Mouse (Mus musculus) neural tube, embryonic 15.5 days (tissue): ENCODE results near the gene Cox16. TPM values are rescaled to one million over a fixed set of nuclear protein-coding genes. Genes with fewer than 3 reads are reported as not detected.
"Not testable (repeated sequence)": the region's sequence is repeated elsewhere in the genome, so short reads cannot be mapped to it uniquely, and the experiment has no call there.

Experiments used
- ATAC-seq: fragments of 200-750 bp; cut with Nextera tagmentation; 2 replicates; pipeline ENCODE4 v1.8.0; 2017; ENCODE audit warnings: mild to moderate bottlenecking, moderate TSS enrichment, moderate library complexity; ENCODE audit not compliant: low FRiP score
- H3K27ac ChIP-seq: fragments of 300-500 bp; sonication (generic); replicated peaks from 2 replicates; pipeline ENCODE4 v1.5.1; 2015; ENCODE audit warnings: mild to moderate bottlenecking, inconsistent platforms
- H3K27me3 ChIP-seq: fragments of 300-500 bp; sonication (generic); replicated peaks from 2 replicates; pipeline ENCODE4 v1.6.1; 2015; ENCODE audit warnings: inconsistent platforms
- H3K36me3 ChIP-seq: fragments of 300-500 bp; sonication (generic); 2 replicates; pipeline ENCODE4 v1.6.1; 2015; ENCODE audit warnings: inconsistent platforms
- H3K4me1 ChIP-seq: fragments of 300-500 bp; sonication (generic); 2 replicates; pipeline ENCODE4 v1.6.1; 2015; ENCODE audit warnings: inconsistent platforms
- H3K4me2 ChIP-seq: fragments of 300-500 bp; sonication (generic); 2 replicates; pipeline ENCODE4 v1.6.1; 2015; ENCODE audit warnings: inconsistent platforms, mild to moderate bottlenecking, moderate library complexity
- H3K4me3 ChIP-seq: fragments of 300-500 bp; sonication (generic); replicated peaks from 2 replicates; pipeline ENCODE4 v1.5.1; 2015; ENCODE audit warnings: mild to moderate bottlenecking, inconsistent platforms
- H3K9ac ChIP-seq: fragments of 300-500 bp; sonication (generic); replicated peaks from 2 replicates; pipeline ENCODE4 v1.6.1; 2015; ENCODE audit warnings: mild to moderate bottlenecking, inconsistent platforms
- H3K9me3 ChIP-seq: fragments of 300-500 bp; sonication (generic); replicated peaks from 2 replicates; pipeline ENCODE4 v1.6.1; 2016; ENCODE audit warnings: inconsistent platforms
- WGBS: fragments of 180-500 bp; shearing (Covaris S2); methylation state at CpG from one replicate; pipeline ENCODE4 v1.1.7; 2015; ENCODE audit warnings: mixed read lengths; 5-methylcytosine and 5-hydroxymethylcytosine counted together
- polyA plus RNA-seq: library from polyadenylated mRNA; unstranded; fragments of >200 nt; fragmentation: Nextera tagmentation; extraction: Ambion mirVana; gene quantifications from 2 replicates; pipeline ENCODE4 v1.2.1, GENCODE M21; 2015

Cox16 gene
- polyA plus RNA-seq, 1 experiment from 2014 or later: 125 TPM

GRCm38 (mm10) chr12:81421846-81422245 is 63.1 kb downstream of the Cox16 start, which contains the start of gene Adam4:
Adam4 (minus strand) TSS chr12:81421946.
- no peak within 1 kb of the TSS for H3K9ac ChIP-seq
- H3K9me3 ChIP-seq: peaks cover 5% of the 10 kb centered on the region; the same call in 1 of the 2 replicates
- ATAC-seq: no peak
- H3K4me2 ChIP-seq: no peak within 1 kb of the TSS
- no peaks in the 10 kb centered on the region for H3K27me3 ChIP-seq
- 93% methylated on average over 1 of the region's 1 CpGs for WGBS
- peaks cover 16% of the 10 kb centered on the region for H3K36me3 ChIP-seq
- no peak within 1 kb of the TSS for H3K27ac ChIP-seq
- H3K4me1 ChIP-seq: no peaks in the 10 kb centered on the region
- H3K4me3 ChIP-seq: no peak within 1 kb of the TSS

- Histone ChIP-seq H3K4me3 (no peak overlapping the region), H3K27ac (no peak overlapping the region), H3K27me3 (no peaks in the 10 kb centered on the region), H3K36me3 (no peaks in the 10 kb centered on the region), H3K4me2 (no peak overlapping the region), H3K9me3 (no peaks in the 10 kb centered on the region), H3K9ac (no peak overlapping the region), H3K4me1 (no peaks in the 10 kb centered on the region)
- no peak for ATAC-seq
- 80% methylated on average over 3 of the region's 3 CpGs for WGBS
Observed at GRCm38 (mm10) chr12:81413211-81413610, 71.7 kb downstream of the Cox16 start.

DNA sequence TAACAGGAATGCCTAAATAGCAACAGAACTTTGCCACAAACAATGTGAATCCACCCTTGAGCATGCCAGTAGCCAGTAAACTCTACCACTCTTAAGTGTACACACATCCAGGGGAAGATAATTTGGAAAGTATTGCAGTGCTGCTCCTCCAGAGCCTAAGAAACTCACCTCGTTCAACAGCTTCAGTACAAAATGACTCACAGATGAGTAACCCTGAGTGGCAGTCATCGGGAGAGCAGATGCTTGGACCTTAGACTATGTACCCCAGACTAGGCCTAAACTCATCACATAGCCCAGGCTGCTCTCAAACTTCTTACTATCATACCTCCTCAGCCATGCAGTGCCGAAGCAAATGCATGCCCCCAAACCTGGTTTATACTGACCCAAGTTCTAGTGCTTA is 76.0 kb downstream of the Cox16 start:
- Histone ChIP-seq H3K27ac (no peak overlapping the region), H3K9ac (no peak overlapping the region), H3K36me3 (no peaks in the 10 kb centered on the region), H3K4me3 (no peak overlapping the region), H3K4me2 (no peak overlapping the region), H3K4me1 (no peaks in the 10 kb centered on the region), H3K27me3 (no peaks in the 10 kb centered on the region), H3K9me3 (no peaks in the 10 kb centered on the region)
- WGBS: 93% methylated on average over 3 of the region's 3 CpGs
- ATAC-seq: no peak

DNA sequence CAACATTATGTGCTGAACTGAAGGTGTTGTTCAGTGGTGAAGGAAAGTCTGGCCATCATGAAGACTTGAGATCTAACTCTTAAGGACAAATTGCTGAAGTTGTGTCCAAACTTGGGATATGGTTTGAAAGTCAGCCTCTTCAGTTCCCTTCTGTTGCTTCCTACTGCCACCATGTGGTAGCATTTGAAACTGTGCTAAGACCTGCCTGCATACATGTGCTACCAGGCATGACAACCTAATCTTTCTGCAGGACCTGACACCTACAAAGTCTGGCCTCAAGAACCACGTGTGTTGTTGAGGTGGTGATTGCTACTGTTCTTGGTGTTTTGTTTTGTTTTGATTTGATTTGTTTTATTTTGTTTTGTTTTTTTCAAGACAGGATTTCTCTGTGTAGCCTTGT is 82.7 kb downstream of the Cox16 start:
- Histone ChIP-seq H3K4me3 (no peak overlapping the region), H3K4me1 (no peaks in the 10 kb centered on the region), H3K27ac (no peak overlapping the region), H3K9me3 (no peaks in the 10 kb centered on the region), H3K4me2 (no peak overlapping the region), H3K27me3 (no peaks in the 10 kb centered on the region), H3K36me3 (no peaks in the 10 kb centered on the region), H3K9ac (no peak overlapping the region)
- WGBS: 26% methylated on average over 1 of the region's 1 CpGs
- no peak for ATAC-seq

DNA sequence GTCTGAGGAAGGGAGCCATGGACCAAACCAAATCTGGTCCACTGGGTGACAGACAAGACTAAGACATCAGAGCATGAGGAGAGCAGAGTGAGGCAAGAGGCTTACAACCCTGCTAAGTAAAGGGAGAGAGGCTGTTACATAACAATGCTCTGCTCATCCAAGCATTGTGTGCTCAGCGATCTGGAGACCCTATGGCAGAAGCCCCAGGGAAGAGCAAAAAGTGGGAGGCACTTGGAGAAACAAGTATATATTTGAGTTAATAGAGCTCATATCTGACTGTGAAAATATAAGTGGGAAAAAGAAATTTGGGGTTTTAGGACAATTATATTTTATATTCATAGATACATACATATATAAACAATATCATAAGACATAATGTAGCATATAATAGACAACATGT is 105.6 kb downstream of the Cox16 start, which contains the start of gene Gm4787:
Gene Gm4787 (minus strand): TSS at position 101 of the 400 bp plus-strand sequence.
- ATAC-seq, H3K9me3 ChIP-seq, H3K27me3 ChIP-seq, H3K4me2 ChIP-seq, H3K4me3 ChIP-seq, H3K9ac ChIP-seq, H3K36me3 ChIP-seq, H3K27ac ChIP-seq, H3K4me1 ChIP-seq: not testable (repeated sequence)
- 77% methylated on average over 1 of the region's 1 CpGs for WGBS

GRCm38 (mm10) chr12:81333841-81334240 is 151.1 kb downstream of the Cox16 start:
- Histone ChIP-seq H3K27me3 (no peaks in the 10 kb centered on the region), H3K4me3 (peak overlapping the region; percentile 73), H3K4me2 (peak overlapping the region; percentile 91), H3K4me1 (peaks cover 32% of the 10 kb centered on the region), H3K9ac (peak overlapping the region; percentile 91), H3K9me3 (no peaks in the 10 kb centered on the region), H3K36me3 (no peaks in the 10 kb centered on the region), H3K27ac (peak overlapping the region; percentile 94)
- 64% methylated on average over 5 of the region's 5 CpGs for WGBS
- ATAC-seq: no peak

DNA sequence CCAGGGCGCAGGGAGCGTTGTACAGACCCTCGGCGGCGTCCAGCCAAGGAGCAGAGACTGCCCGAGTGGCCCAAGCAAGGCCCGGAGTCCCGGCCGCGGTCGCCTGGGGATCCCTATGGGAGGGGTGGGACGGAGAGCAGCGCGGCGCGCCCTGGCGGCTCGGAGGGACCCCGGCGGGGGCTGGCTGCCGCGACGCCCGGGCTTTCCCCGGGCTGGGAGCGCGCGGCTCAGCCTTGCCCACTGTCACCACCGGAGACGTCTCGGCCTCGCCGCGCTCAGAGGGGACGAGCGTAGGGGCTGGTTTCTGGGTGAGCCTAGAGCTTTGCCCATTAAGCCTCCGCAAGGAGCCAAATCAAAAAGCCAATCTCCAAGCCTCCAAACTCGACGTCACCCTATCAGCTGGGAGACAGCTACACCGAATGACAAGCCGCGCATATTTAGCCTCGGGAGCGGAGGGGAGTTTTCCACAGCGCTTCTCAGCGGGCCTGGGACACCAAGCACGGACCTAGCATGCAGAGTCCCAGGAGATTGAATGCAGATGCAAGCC is 152.0 kb downstream of the Cox16 start, which contains the start of gene Slc8a3:
Gene Slc8a3 (minus strand): TSS at position 306 of the 547 bp plus-strand sequence.
- Histone ChIP-seq H3K9ac (peak within 1 kb of the TSS; percentile 91), H3K27me3 (no peaks in the 10 kb centered on the region), H3K9me3 (no peaks in the 10 kb centered on the region), H3K4me2 (peak within 1 kb of the TSS; percentile 91), H3K36me3 (no peaks in the 10 kb centered on the region), H3K4me3 (peak within 1 kb of the TSS; percentile 73), H3K27ac (peak within 1 kb of the TSS; percentile 94), H3K4me1 (peaks cover 32% of the 10 kb centered on the region)
- peak; percentile 77 for ATAC-seq
- under 1% methylated on average over 36 of the region's 47 CpGs for WGBS

DNA sequence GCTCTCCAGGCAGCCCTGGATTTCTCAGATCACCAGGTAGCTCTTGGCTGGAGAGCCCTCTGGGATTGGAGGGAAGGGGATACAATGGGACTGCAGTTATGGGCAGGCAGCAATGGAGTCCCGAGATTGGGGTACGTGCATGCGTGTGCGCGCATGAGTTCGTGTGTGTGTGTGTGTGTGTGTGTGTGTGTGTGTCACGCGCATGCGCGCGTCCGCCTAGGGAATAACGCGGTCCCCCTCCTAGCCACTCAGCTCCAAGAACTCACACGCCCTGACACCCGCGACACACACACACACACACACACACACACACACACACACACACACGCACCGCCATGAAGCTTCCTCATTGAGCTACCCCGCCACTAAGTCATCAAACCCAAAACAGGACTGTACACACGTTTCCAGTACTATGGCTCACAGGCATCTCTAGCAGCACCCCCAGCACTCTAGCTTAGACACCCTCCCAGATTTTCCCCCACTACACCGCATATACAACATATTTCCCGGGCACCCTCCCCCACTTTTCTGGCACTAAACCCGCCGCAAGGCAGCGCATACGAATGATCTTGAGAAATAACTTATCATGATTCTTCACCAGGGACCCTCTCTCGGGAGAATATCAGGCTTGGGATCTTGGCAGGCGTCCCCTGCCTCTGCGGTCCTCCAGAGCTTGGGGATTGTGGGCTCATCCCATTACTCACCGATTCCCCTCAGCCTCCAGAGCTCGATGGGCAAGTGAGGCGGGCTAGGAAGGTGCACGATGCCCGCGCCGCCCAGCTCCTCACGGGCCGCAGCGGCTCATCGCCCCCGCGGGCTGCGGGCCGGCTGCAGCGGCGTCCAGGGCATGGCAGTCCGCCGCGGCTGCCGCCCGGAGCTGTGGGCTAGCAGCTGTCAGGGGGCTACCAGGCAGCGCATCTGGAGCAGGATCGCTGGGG is 152.7 kb downstream of the Cox16 start:
- peak overlapping the region; percentile 91 for H3K9ac ChIP-seq
- ATAC-seq: peak; percentile 81
- H3K9me3 ChIP-seq: no peaks in the 10 kb centered on the region
- H3K27ac ChIP-seq: peak overlapping the region; percentile 94
- H3K4me2 ChIP-seq: peak overlapping the region; percentile 91
- no peaks in the 10 kb centered on the region for H3K36me3 ChIP-seq
- WGBS: under 1% methylated on average over 49 of the region's 54 CpGs
- peak overlapping the region; percentile 73 for H3K4me3 ChIP-seq
- H3K27me3 ChIP-seq: no peaks in the 10 kb centered on the region
- peaks cover 32% of the 10 kb centered on the region for H3K4me1 ChIP-seq

GRCm38 (mm10) chr12:81331046-81331638 is 153.8 kb downstream of the Cox16 start:
- H3K9ac ChIP-seq: peak overlapping the region; percentile 50
- ATAC-seq: no peak
- 33% methylated on average over 5 of the region's 5 CpGs for WGBS
- H3K27ac ChIP-seq: peak overlapping the region; percentile 94
- peaks cover 32% of the 10 kb centered on the region for H3K4me1 ChIP-seq
- H3K9me3 ChIP-seq: no peaks in the 10 kb centered on the region
- no peaks in the 10 kb centered on the region for H3K36me3 ChIP-seq
- H3K4me3 ChIP-seq: peak overlapping the region; percentile 73
- peak overlapping the region; percentile 91 for H3K4me2 ChIP-seq
- H3K27me3 ChIP-seq: no peaks in the 10 kb centered on the region

DNA sequence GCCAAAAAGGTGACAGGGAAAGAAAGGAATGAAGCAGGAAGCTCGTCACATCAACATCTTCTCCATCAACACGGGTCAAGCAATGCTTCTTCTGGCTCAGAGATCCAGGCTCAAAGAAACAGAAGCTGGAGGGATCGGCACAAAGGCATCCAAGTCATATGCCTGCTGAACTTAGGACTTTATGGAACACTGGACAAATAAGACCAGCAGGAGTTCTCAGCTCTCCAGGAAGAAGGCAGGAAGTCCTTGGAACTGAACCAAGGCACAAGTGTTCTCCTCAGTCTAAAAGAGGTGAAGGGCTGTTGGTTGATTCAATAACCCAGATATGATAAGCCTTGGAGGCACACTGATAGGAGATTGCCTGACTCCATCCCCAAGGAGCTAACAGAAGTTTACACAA is 159.9 kb downstream of the Cox16 start:
- 87% methylated on average over 3 of the region's 3 CpGs for WGBS
- Histone ChIP-seq H3K4me2 (no peak overlapping the region), H3K9ac (no peak overlapping the region), H3K4me1 (peaks cover 7% of the 10 kb centered on the region), H3K27me3 (no peaks in the 10 kb centered on the region), H3K4me3 (no peak overlapping the region), H3K9me3 (no peaks in the 10 kb centered on the region), H3K36me3 (no peaks in the 10 kb centered on the region), H3K27ac (no peak overlapping the region)
- no peak for ATAC-seq

- no peak overlapping the region for H3K4me3 ChIP-seq
- no peak for ATAC-seq
- H3K27ac ChIP-seq: no peak overlapping the region
- H3K27me3 ChIP-seq: no peaks in the 10 kb centered on the region
- WGBS: 91% methylated on average over 3 of the region's 3 CpGs
- peaks cover 7% of the 10 kb centered on the region for H3K4me1 ChIP-seq
- no peak overlapping the region for H3K4me2 ChIP-seq
- H3K9me3 ChIP-seq: no peaks in the 10 kb centered on the region
- no peaks in the 10 kb centered on the region for H3K36me3 ChIP-seq
- no peak overlapping the region for H3K9ac ChIP-seq
Observed at GRCm38 (mm10) chr12:81324116-81324515, 160.8 kb downstream of the Cox16 start.
